Mouse (Mus musculus): ENCODE measurements at regions not wholly inside any gene's neighbourhood (a gene's known extent, or its start where the extent isn't known, plus 50 kb on each side); places are given as distances from the start of the nearest gene placed in this dataset.

GRCm38 (mm10) chr12:11899031-11899430 is 362.9 kb upstream of the Fam49a start:
- no peaks in the 10 kb centered on the region for H3K4me1 ChIP-seq (ENCODE audit: control insufficient read depth, insufficient read depth, low read length)
- H3K79me2 ChIP-seq (ENCODE audit: control insufficient read depth, insufficient read depth, low read length) = no peaks in the 10 kb centered on the region
- 73% methylated on average over 3 of the region's 3 CpGs for WGBS
- no peak overlapping the region for H3K4me3 ChIP-seq (ENCODE audit: insufficient read depth, low read depth, low read length)
- no peak for DNase-seq (ENCODE audit: extremely low read depth, low read depth, low spot score)
- no peaks in the 10 kb centered on the region for H3K36me3 ChIP-seq (ENCODE audit: control insufficient read depth, insufficient read depth, low read length)
- H3K27ac ChIP-seq (replicated peaks; ENCODE audit: insufficient read depth, low read depth, low read length) = no peak overlapping the region
- TF ChIP-seq POLR2A (IDR thresholded peaks at IDR 0.05; ENCODE audit: extremely low read depth, insufficient read depth, low read length) = no peak
- no peak for TF ChIP-seq CTCF (IDR thresholded peaks at IDR 0.05; ENCODE audit: low read depth, low read length)
- no peaks in the 10 kb centered on the region for H3K27me3 ChIP-seq (ENCODE audit: control insufficient read depth, insufficient read depth, low read length)
- H3K9ac ChIP-seq (ENCODE audit: low read depth, low read length) = no peak overlapping the region

- WGBS = 78% methylated on average over 4 of the region's 4 CpGs
- no peaks in the 10 kb centered on the region for H3K4me1 ChIP-seq (ENCODE audit: control insufficient read depth, insufficient read depth, low read length)
- H3K27me3 ChIP-seq (ENCODE audit: control insufficient read depth, insufficient read depth, low read length) = no peaks in the 10 kb centered on the region
- TF ChIP-seq CTCF (IDR thresholded peaks at IDR 0.05; ENCODE audit: low read depth, low read length) (no peak), POLR2A (IDR thresholded peaks at IDR 0.05; ENCODE audit: extremely low read depth, insufficient read depth, low read length) (no peak)
- no peaks in the 10 kb centered on the region for H3K36me3 ChIP-seq (ENCODE audit: control insufficient read depth, insufficient read depth, low read length)
- no peak overlapping the region for H3K4me3 ChIP-seq (ENCODE audit: insufficient read depth, low read depth, low read length)
- no peak overlapping the region for H3K9ac ChIP-seq (ENCODE audit: low read depth, low read length)
- H3K27ac ChIP-seq (replicated peaks; ENCODE audit: insufficient read depth, low read depth, low read length) = no peak overlapping the region
- no peak for DNase-seq (ENCODE audit: extremely low read depth, low read depth, low spot score)
- no peaks in the 10 kb centered on the region for H3K79me2 ChIP-seq (ENCODE audit: control insufficient read depth, insufficient read depth, low read length)
Observed at GRCm38 (mm10) chr12:11906588-11906987, 355.4 kb upstream of the Fam49a start.

Measured in liver, adult 2 months (tissue).